Mouse (Mus musculus) mouse trophoblast stem cell (cell line): Measurements from ENCODE around the gene Lrrc3c.
"Not testable (repeated sequence)": the region's sequence is repeated elsewhere in the genome, so short reads cannot be mapped to it uniquely, and the experiment has no call there.

ENCODE experiments used
- in situ Hi-C, 2 experiments: fragments of 300-500 bp; cut with MseI, MboI; formaldehyde crosslinking; loops; 2 replicates in 1 of 2; 3 replicates in 1 of 2; pipeline ENCODE4 v1.15.1; 2025

Gene Lrrc3c

DNA sequence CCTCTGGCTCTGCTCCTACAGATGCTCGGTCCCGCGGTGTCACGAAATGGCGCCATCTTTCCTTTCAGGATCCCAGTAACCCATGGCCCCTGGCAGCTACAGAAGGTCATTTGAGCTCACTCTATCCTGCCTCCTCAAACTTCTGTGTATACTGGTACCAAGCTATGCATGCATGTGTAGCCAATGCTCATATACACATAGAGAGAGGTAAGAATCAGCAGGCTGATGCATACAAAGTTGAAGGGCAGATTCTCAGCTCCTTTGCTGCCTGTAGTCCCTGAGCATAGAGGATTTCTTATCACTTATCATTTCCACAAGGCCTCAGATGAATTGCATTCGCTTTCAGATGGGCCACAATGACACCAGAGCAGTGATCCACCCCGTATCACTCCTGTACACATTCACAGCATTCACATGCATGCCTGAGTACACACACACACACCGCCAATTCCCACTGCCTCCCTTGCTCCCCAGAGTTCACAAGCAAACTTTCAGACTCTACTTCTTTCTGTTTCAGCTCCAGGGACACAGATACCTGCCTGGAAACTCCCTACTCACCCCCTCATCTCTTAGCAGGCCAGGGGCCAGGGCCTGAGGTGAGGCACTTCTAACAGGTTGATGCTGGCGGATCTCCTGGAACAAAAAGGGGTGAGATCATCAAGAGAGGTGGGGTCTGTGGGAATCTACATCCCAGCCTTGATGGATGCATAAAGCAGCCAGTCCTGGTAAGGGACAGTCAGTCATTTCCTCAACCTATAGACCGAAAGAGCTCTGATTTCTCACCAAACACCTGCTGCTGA, 27.7 kb downstream of the Lrrc3c start, which contains the start of the genes Gm12355 and Gsdma3:
Gm12355 (minus strand) TSS at position 51 of the 800 bp plus-strand sequence.
Gsdma3 (plus strand) TSS at position 750 of the 800 bp plus-strand sequence.
- in situ Hi-C loops = no loop called here

DNA sequence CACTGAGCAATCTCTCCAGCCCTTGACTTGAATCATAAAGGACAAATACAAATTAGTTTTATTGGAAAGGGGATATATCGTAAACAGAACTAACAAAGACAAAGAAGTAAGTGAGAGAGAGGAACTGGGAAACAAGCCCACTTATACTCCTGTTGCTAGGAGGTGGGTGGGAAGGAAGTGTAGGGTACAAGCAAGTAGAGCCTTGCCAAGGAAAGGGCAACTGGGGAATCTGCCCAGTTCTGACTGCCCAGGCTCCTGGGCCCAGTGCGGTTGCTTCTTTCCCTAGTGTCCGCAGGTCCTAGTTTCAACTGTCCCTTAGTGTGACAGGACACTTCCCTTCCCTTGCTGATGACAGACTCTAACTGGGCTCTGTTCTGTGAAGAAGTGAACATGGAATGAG, 30.6 kb downstream of the Lrrc3c start:
- in situ Hi-C loops = no loop called here

- in situ Hi-C loops = no loop called here
Observed at GRCm38 (mm10) chr11:98630646-98631045, 32.6 kb downstream of the Lrrc3c start.

DNA sequence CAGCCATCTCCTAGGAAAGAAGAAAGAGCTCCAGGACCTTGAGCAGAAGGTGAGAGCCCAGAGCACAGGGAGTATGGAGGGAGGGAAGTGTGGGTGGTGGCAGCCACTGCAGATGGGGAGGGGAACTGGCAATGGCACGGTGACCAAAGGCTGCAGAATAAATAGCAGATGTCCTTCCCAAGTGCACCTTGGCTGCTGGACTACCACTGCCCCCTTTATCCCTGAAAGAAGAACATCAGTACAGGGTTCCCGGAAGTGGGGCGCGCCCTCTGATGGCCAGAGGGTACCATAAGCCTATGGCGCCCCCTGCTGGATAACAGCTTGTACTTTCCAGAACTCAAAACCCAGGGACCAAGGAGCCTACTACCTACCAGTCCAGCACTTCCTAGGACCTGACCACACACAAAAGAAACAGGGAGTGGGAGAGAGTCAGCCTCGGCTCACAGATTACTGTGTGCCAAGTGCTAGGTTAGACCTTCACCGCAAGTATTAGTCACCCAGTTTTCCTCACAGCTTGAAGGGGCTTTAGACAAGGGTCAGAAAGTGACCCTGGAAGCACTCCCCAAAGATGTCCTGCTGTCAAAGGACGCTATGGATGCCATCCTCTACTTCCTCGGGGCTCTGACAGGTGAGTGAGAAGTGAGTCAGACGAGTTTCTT, 37.4 kb downstream of the Lrrc3c start:
- in situ Hi-C loops = not testable (repeated sequence)

GRCm38 (mm10) chr11:98637501-98637900, 39.4 kb downstream of the Lrrc3c start:
- in situ Hi-C loops = no loop called here

GRCm38 (mm10) chr11:98640091-98640490, 42.0 kb downstream of the Lrrc3c start:
- in situ Hi-C loops = no loop called here

DNA sequence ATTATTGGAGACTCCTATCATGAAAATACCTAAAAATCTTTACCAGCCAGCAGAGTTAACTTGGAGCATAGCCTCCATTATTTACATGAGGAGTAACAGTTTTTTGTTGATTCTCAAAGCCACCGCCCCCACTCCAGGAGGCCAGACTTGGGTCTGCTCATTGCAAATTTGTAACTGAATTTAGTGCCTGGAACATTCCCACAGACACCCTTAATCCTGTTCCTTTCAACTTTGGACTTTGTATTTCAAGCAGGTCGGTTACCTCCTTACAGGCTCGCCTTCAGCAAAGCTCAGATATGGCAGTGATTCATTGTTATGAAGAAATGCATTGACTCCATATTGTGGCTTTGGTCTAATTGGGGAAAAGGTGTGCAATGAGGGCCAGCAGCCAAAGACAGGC, 46.7 kb downstream of the Lrrc3c start:
- in situ Hi-C loops = no loop called here

DNA sequence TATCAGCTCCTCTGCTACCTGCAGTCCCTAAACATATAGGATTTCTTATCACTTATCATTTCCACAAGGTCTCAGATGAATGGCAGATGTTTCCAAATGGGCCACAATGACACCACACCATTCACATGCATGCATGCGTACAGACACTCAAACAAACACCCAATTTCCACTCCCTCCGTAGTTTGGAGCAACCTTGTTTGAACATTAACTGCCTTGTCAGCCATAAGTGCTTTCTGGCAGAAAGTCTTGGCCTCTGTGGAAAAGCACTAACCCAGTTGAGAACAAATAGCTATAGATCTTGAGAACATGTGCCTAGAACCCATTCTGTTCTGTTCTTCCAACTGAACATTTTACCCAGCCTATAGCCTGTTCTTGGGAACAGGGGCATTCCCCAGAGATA, 47.9 kb downstream of the Lrrc3c start:
- in situ Hi-C loops = no loop called here

DNA sequence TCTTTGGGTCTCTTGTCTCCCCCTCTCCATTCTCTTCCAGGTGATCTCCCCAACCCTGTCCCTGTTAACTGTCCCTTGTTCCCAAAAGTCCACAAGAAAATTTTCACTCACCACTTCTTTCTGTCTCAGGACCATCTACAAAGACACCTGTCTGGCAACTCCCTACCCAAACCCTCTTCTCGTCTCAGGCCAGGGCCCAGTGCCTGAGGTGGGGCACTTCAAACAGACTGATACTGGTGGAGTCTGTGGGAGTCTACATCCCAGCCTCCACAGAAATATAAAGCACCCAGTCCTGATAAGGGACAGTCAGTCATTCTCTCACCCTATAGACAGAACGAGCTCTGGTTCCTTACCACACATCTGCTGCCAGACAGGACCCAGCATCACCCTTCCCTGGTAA, 48.4 kb downstream of the Lrrc3c start, which contains the start of gene Gsdma2:
Gsdma2 (plus strand) TSS at position 301 of the 400 bp plus-strand sequence.
- in situ Hi-C loops = no loop called here
